Mouse (Mus musculus) liver (tissue): ENCODE results near the gene Cd80.
"Not testable (repeated sequence)": the region's sequence is repeated elsewhere in the genome, so short reads cannot be mapped to it uniquely, and the experiment has no call there.

Experiments
- DNase-seq: peaks from one replicate; pipeline ENCODE4 v3.0.0-alpha.2; 2020; ENCODE audit warnings: mixed read lengths

Gene Cd80

GRCm38 (mm10) chr16:38455511-38456418 is at the start of gene Cd80:
Cd80 (plus strand) TSS chr16:38455561.
- DNase-seq: no peak

DNA sequence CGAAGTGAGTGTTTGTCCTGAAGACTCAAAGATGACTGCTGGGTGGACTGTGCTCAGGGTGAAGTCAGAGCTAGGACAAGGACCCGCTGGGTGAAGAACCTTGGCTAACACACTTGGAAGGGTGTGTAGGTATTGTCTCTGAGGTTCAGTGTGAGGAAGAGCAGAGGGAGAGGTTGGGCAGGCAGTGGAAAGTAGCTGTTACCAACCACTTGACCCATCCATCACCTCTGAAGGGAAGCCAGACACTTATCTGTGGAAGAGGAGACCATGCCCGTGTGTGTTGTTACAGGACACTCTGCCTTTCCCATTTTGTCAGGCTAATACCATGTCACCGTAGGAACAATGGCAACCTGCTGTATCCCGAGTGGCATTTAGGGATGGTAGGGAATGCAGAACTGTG is 49.1 kb upstream of the Cd80 start:
- DNase-seq: no peak

DNA sequence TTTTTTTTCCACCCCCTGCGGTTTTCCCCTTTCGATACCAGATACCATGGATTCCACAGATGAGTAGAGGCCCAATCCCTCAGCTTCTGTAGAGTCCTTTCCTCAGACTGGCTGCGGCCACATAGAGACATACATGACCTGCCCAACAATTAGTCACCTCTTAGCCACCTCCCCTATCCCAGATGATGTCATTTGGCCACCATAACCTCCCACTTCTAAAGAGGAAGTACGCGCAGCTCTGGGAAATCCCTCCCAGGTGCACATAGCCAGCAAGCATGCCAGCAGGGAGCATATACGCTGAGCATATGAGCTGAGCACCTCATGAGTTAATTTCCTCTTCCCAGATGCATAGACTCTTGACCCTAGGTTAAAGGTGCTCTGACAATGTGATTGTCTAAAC is 48.7 kb upstream of the Cd80 start:
- DNase-seq: peak; percentile 23

DNA sequence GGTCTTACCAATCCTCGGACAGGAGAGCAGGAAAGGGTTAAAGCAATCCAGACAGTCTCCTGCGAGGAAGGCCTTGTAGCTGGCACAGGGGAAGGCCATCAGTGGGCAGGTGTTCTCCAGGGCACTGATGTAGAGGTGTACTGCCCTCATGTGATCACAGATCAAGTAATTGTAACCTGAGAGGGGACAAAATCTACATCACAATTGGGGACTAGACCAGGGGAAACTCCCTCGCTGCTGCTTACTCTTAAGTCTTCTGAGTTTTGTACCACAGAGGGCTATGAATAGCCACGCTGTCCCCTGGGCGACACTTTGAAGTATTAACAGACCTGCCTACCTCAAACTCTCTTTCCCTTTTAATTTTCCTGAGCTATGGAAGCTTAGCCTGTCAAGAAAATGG is 47.8 kb upstream of the Cd80 start:
- no peak for DNase-seq

DNA sequence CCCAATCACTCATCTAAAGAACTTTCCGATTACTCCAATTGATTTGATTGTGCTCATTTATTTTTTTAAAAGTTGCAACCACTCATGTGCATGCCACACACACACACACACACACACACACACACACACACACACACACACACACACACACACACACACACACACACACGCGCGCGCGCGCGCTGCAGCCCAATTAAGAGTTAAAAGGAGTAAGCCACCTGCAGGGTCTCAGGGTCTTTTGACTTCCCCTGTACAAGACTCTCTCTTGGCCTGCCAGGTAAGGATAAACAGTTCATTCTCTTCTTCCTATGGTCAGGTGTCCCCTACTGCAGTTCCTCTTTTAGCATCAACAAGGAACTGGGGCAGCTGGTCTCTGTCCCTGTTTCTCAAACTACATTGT is 46.9 kb upstream of the Cd80 start:
- DNase-seq: no peak

- DNase-seq: no peak
Observed at GRCm38 (mm10) chr16:38414953-38415352, 40.4 kb upstream of the Cd80 start.

GRCm38 (mm10) chr16:38425374-38425773 is 30.0 kb upstream of the Cd80 start:
- no peak for DNase-seq

GRCm38 (mm10) chr16:38425799-38426198 is 29.6 kb upstream of the Cd80 start:
- no peak for DNase-seq

GRCm38 (mm10) chr16:38431446-38432185 is 23.7 kb upstream of the Cd80 start:
- no peak for DNase-seq

GRCm38 (mm10) chr16:38432498-38433425 is 22.6 kb upstream of the Cd80 start, which contains the start of gene Pla1a:
Pla1a (minus strand) TSS chr16:38433145.
- no peak for DNase-seq

GRCm38 (mm10) chr16:38433514-38433913 is 21.8 kb upstream of the Cd80 start:
- DNase-seq: no peak

- DNase-seq: no peak
Observed at GRCm38 (mm10) chr16:38434295-38434795, 21.0 kb upstream of the Cd80 start.

GRCm38 (mm10) chr16:38439190-38439589 is 16.2 kb upstream of the Cd80 start:
- no peak for DNase-seq

DNA sequence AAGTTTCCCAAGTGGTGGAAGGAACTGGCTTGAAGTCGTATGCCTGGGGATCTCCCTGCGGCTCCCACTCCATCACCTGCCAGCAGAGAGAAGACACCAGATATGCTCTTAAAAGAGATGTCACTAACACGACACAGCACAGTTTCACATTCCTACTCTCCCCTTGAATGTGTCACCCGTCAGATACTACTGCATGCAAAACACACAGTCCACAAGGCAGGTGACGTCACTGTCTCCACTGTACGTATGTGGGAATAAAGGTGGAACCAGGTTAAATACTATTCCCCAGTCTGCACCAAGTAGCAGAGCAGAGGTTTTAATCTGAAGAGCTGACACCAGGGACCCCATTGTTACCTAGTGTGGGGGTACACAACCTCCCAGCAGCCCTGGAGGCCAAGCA is 15.0 kb upstream of the Cd80 start:
- no peak for DNase-seq

DNA sequence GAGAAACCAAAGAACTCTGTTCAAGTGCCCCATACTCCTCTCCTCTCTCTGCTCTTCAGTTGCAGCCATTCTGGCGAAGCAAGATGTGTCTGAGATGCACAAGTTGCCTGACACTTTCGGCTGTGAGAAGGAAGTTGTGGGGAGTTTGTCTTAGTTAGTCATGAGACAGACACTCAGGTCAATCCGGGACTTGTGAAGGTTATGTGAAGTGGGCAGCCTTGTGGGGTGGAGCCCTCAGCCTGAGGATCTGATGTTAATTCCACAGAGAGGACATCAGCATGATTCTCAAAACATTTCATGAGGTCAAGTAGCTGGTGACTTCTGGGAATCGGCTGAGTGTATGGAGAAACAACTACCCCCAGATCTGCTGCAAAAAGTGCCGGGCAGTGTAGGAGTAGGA is 13.8 kb upstream of the Cd80 start:
- no peak for DNase-seq

GRCm38 (mm10) chr16:38442216-38442615 is 13.1 kb upstream of the Cd80 start:
- DNase-seq: no peak

- DNase-seq: no peak
Observed at GRCm38 (mm10) chr16:38443721-38444464, 11.5 kb upstream of the Cd80 start.

GRCm38 (mm10) chr16:38445046-38445445 is 10.3 kb upstream of the Cd80 start:
- DNase-seq: no peak

- no peak for DNase-seq
Observed at GRCm38 (mm10) chr16:38445576-38445975, 9.8 kb upstream of the Cd80 start.

DNA sequence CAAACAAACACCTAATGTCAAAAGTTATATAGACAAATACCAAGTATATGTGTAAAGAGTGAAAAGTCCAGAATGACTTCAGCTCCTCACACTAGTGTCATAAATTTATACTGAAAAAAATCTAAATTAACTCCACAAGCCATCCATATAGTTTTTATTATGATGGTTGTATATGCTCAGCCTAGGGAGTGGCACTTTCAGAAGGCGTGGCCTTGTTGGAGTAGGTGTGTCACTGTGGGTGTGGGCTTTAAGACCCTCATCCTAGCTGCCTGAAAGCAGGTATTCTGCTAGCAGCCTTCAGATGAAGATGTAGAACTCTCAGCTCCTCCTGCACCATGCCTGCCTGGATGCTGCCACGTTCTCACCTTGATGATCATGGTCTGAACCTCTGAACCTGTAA is 9.2 kb upstream of the Cd80 start:
- DNase-seq: not testable (repeated sequence)

GRCm38 (mm10) chr16:38447366-38447765 is 8.0 kb upstream of the Cd80 start:
- DNase-seq: no peak

- no peak for DNase-seq
Observed at GRCm38 (mm10) chr16:38448458-38448857, 6.9 kb upstream of the Cd80 start.
